Mouse (Mus musculus): Measurements from ENCODE around the gene Incenp. TPM values are rescaled to one million over a fixed set of nuclear protein-coding genes. Genes with fewer than 3 reads are reported as not detected.
"Not testable (repeated sequence)": the region's sequence is repeated elsewhere in the genome, so short reads cannot be mapped to it uniquely, and the experiment has no call there.

The Incenp gene
- polyA plus RNA-seq, 1 experiment from 2014 or later = 41.0 TPM

DNA sequence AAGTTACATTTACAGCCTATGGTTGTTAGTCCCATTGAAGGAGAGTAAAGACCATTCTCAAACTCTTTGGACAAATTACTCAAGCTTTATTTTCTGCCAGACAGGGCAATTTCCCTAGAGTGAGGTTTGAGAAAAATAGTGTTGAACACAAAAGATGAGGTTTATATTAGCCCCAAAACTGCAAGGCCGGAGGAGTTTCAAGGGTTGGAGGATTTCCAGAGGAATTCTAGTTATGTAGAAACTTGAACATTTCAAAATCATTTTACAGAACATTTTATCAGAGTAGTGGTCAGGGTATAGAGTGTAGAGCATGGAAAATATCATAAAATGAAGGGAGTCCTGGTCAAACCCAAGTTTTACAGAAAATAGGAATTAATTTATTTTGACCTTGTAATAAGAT lies 34.5 kb downstream of the Incenp start:
- H3K9ac ChIP-seq (ENCODE audit: low read length) = no peak overlapping the region
- DNase-seq (ENCODE audit: low spot score) = no peak
- no peaks in the 10 kb centered on the region for H3K9me3 ChIP-seq (replicated peaks; ENCODE audit: control insufficient read depth, low read length)
- 88% methylated on average over 1 of the region's 1 CpGs for WGBS
- H3K27me3 ChIP-seq (replicated peaks; ENCODE audit: control insufficient read depth, insufficient read depth, low read length) = no peaks in the 10 kb centered on the region
- no peak overlapping the region for H3K4me3 ChIP-seq (ENCODE audit: low read depth, low read length)
- H3K4me2 ChIP-seq (ENCODE audit: low read length) = no peak overlapping the region
- H3K4me1 ChIP-seq (ENCODE audit: control insufficient read depth, insufficient read depth, low read length) = no peaks in the 10 kb centered on the region
- ATAC-seq = no peak
- H3K27ac ChIP-seq (ENCODE audit: low read depth, low read length) = no peak overlapping the region
- no peaks in the 10 kb centered on the region for H3K36me3 ChIP-seq (ENCODE audit: control insufficient read depth, insufficient read depth, low read length)

DNA sequence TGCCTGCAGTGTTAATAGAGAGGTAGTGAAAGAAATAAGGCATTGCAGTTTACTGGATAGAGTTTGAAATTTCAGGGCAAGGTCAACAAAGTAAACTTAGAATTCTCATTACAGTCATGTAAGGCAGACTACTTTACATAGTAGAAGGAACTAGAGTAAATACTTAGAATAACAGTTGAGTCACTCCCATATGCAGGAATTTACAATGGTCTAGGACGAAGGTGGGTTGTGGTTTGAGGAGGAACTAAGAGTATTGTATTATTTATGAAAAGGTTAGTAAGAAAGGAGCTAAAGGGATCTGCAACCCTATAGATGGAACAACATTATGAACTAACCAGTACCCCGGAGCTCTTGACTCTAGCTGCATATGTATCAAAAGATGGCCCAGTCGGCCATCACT lies 38.5 kb downstream of the Incenp start:
- not testable (repeated sequence) for H3K4me2 ChIP-seq (ENCODE audit: low read length); ATAC-seq; H3K9me3 ChIP-seq (replicated peaks; ENCODE audit: control insufficient read depth, low read length); H3K27me3 ChIP-seq (replicated peaks; ENCODE audit: control insufficient read depth, insufficient read depth, low read length); H3K9ac ChIP-seq (ENCODE audit: low read length); H3K27ac ChIP-seq (ENCODE audit: low read depth, low read length); H3K4me3 ChIP-seq (ENCODE audit: low read depth, low read length); DNase-seq (ENCODE audit: low spot score); H3K4me1 ChIP-seq (ENCODE audit: control insufficient read depth, insufficient read depth, low read length); H3K36me3 ChIP-seq (ENCODE audit: control insufficient read depth, insufficient read depth, low read length)
- 86% methylated on average over 2 of the region's 3 CpGs for WGBS

DNA sequence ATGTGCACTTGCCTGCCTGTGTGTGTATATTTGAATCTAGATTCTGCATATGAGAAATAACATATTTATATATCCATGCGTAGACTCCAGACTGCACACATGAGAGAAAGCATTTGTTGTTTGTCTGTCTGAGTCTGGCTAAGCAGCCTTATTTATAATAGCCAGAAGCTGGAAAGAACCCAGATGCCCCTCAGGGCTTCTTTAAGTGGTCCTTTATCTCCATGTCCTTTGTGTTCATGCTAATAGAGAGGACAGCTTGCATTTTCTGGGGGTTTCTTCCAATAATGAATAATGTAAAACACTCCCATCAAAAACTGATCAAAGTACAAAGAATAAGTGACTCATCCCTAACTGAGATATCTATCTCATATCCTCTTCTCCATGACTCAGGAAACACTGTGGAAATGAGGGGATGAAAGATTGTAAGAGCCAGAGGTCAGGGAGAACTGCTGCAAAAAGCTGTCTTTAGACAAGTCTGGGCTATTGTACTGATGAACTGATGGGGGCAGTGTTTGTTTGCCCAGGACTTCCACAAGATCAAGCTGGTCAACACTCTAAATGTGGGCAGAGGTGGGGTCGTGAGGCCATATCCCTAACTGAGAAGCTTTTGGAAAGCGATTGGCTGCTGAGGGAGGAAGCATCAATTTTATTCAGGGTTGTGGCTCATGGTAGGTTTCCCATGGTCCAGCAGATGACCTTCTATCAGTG lies 49.8 kb downstream of the Incenp start:
- H3K4me3 ChIP-seq (ENCODE audit: low read depth, low read length); H3K4me1 ChIP-seq (ENCODE audit: control insufficient read depth, insufficient read depth, low read length); H3K9me3 ChIP-seq (replicated peaks; ENCODE audit: control insufficient read depth, low read length); H3K9ac ChIP-seq (ENCODE audit: low read length); H3K27ac ChIP-seq (ENCODE audit: low read depth, low read length); H3K4me2 ChIP-seq (ENCODE audit: low read length); H3K27me3 ChIP-seq (replicated peaks; ENCODE audit: control insufficient read depth, insufficient read depth, low read length); ATAC-seq; DNase-seq (ENCODE audit: low spot score); H3K36me3 ChIP-seq (ENCODE audit: control insufficient read depth, insufficient read depth, low read length): not testable (repeated sequence)
- WGBS = 74% methylated on average over 3 of the region's 3 CpGs

DNA sequence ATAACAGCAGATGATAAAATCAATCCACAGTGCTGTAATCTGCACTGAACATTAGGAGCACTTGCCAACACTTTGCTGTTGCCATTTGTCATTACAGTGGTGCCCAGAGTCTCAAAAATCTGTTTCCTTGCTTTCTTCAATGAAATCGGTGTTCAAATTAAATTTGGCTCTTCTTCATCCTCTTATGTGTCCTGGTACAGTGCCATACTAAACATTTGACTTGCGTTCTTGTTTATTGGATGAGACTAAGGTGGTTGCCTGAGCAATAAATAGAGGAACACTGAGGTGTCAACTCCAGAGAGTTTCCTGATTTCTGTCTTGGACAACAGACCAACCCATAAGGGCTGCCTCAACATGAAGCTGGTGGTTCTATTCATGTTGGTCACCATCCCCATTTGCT lies 52.1 kb downstream of the Incenp start, which contains the start of gene Scgb2a2:
Gene Scgb2a2 (plus strand): TSS at position 301 of the 400 bp plus-strand sequence.
- H3K36me3 ChIP-seq (ENCODE audit: control insufficient read depth, insufficient read depth, low read length) = no peaks in the 10 kb centered on the region
- no peaks in the 10 kb centered on the region for H3K27me3 ChIP-seq (replicated peaks; ENCODE audit: control insufficient read depth, insufficient read depth, low read length)
- no peak for DNase-seq (ENCODE audit: low spot score)
- no peak within 1 kb of the TSS for H3K9ac ChIP-seq (ENCODE audit: low read length)
- H3K9me3 ChIP-seq (replicated peaks; ENCODE audit: control insufficient read depth, low read length) = no peaks in the 10 kb centered on the region
- H3K27ac ChIP-seq (ENCODE audit: low read depth, low read length) = no peak within 1 kb of the TSS
- no peaks in the 10 kb centered on the region for H3K4me1 ChIP-seq (ENCODE audit: control insufficient read depth, insufficient read depth, low read length)
- ATAC-seq = no peak
- 79% methylated on average over 2 of the region's 2 CpGs for WGBS
- H3K4me2 ChIP-seq (ENCODE audit: low read length) = no peak within 1 kb of the TSS
- no peak within 1 kb of the TSS for H3K4me3 ChIP-seq (ENCODE audit: low read depth, low read length)

DNA sequence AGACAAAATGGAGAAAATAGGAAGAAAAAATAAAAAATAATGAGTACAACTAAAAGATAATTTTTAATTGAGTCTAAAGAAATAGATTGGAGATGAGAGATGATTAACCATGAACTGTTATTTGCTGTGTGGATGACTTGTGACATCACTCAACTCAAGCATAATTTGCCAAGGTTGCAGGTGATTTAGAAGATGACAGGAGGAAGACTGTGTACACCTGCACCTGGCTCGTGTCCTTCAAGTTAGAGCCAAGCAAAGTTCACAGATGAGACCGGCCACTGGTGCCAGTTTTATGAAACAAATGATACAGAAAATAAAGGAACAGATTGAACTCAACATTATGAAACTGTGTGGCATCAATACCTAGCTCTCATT lies 62.0 kb downstream of the Incenp start:
- 60% methylated on average over 2 of the region's 2 CpGs for WGBS
- Histone ChIP-seq H3K27ac (ENCODE audit: low read depth, low read length) (no peak overlapping the region), H3K36me3 (ENCODE audit: control insufficient read depth, insufficient read depth, low read length) (no peaks in the 10 kb centered on the region), H3K4me1 (ENCODE audit: control insufficient read depth, insufficient read depth, low read length) (no peaks in the 10 kb centered on the region), H3K9ac (ENCODE audit: low read length) (no peak overlapping the region), H3K4me2 (ENCODE audit: low read length) (no peak overlapping the region), H3K9me3 (replicated peaks; ENCODE audit: control insufficient read depth, low read length) (no peaks in the 10 kb centered on the region), H3K4me3 (ENCODE audit: low read depth, low read length) (no peak overlapping the region), H3K27me3 (replicated peaks; ENCODE audit: control insufficient read depth, insufficient read depth, low read length) (no peaks in the 10 kb centered on the region)
- DNase-seq (ENCODE audit: low spot score) (no peak), ATAC-seq (peak; percentile 67)

DNA sequence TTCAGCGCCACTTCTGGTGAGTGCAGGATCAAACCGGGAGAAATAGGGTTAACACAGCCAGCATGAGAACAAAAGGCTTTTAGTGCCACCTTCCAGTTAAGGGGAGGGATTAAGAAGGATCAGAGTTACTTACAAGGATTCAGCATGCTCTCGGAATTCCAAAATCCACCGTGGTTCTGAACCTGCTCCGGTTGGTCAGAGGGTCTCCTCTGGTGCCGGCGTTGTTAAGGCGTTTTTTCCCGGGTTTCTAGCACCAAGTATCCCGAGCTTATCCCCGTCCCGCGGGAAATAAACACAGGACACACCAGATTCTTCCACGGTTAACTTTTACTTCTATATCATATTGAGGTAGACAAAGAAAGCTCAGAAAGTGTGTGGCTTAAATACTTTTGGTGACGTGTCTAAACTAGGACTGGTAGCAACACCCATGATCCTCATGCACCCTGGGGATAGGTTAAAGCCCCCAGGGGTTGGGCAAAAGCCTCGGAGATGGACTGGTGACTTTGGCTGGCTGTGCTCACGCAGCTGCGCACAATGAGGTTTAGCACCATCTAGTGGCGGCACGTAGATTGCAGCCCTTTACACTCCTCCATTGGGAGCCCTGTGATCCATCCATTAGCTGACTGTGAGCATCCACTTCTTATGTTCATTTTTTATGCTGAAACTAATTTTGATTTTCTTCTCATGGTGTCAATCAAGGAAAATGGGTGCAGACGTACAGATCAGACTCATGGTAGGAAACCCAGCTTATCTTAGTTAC lies 62.6 kb downstream of the Incenp start:
- H3K9me3 ChIP-seq (replicated peaks; ENCODE audit: control insufficient read depth, low read length); H3K4me1 ChIP-seq (ENCODE audit: control insufficient read depth, insufficient read depth, low read length); H3K36me3 ChIP-seq (ENCODE audit: control insufficient read depth, insufficient read depth, low read length); H3K27me3 ChIP-seq (replicated peaks; ENCODE audit: control insufficient read depth, insufficient read depth, low read length); H3K27ac ChIP-seq (ENCODE audit: low read depth, low read length); H3K9ac ChIP-seq (ENCODE audit: low read length): not testable (repeated sequence)
- whole genome bisulfite sequencing = 14% methylated on average over 17 of the region's 21 CpGs
- DNase-seq (ENCODE audit: low spot score) (peak; percentile 65), ATAC-seq (peak; percentile 95)
- H3K4me2 ChIP-seq (ENCODE audit: low read length) = peak overlapping the region; percentile 29; the same call in 1 of the 2 replicates
- H3K4me3 ChIP-seq (ENCODE audit: low read depth, low read length) = peak overlapping the region; percentile 17

Small RNA genes within 50 kb of the gene (microRNA-seq; reads per million reads assigned to microRNA genes)
- gene Gm22369 (not detected), gene Gm24484 (not detected)

Other genes with a start within 250 kb of the Incenp start
- not detected in 2 replicates for gene Scgb2a2, start 52.0 kb downstream of the Incenp start, polyA plus RNA-seq (2014; fragmentation: Nextera tagmentation; extraction: Ambion mirVana)
- 1,442 and 1,550 TPM in 2 replicates for gene Fth1, start 81.0 kb upstream of the Incenp start, polyA plus RNA-seq (2014; fragmentation: Nextera tagmentation; extraction: Ambion mirVana)
- gene Best1, start 102.1 kb upstream of the Incenp start, polyA plus RNA-seq (2014; fragmentation: Nextera tagmentation; extraction: Ambion mirVana) = 1.1 and 1.4 TPM in 2 replicates
- gene Rab3il1, start 102.1 kb upstream of the Incenp start, polyA plus RNA-seq (2014; fragmentation: Nextera tagmentation; extraction: Ambion mirVana) = 20.6 and 21.5 TPM in 2 replicates
- 9.6 and 12.5 TPM in 2 replicates for gene Fads3, start 142.0 kb upstream of the Incenp start, polyA plus RNA-seq (2014; fragmentation: Nextera tagmentation; extraction: Ambion mirVana)
- gene Fads2, start 202.2 kb upstream of the Incenp start, polyA plus RNA-seq (2014; fragmentation: Nextera tagmentation; extraction: Ambion mirVana) = 71.1 and 71.5 TPM in 2 replicates